Mouse (Mus musculus) forebrain, embryonic 15.5 days (tissue): ENCODE results near the gene Zfp955b. TPM values are rescaled to one million over a fixed set of nuclear protein-coding genes. Genes with fewer than 3 reads are reported as not detected.
"Not testable (repeated sequence)": the region's sequence is repeated elsewhere in the genome, so short reads cannot be mapped to it uniquely, and the experiment has no call there.

Experiments
- ATAC-seq: fragments of 200-750 bp; cut with Nextera tagmentation; replicated peaks from 2 replicates; pipeline ENCODE4 v1.8.0; 2017; ENCODE audit warnings: mild to moderate bottlenecking, moderate TSS enrichment, moderate library complexity
- H3K27ac ChIP-seq: fragments of 300-500 bp; sonication (generic); replicated peaks from 2 replicates; pipeline ENCODE4 v1.5.1; 2015; ENCODE audit warnings: mild to moderate bottlenecking, inconsistent platforms
- H3K27me3 ChIP-seq: fragments of 300-500 bp; sonication (generic); 2 replicates; pipeline ENCODE4 v1.6.1; 2015; ENCODE audit warnings: inconsistent platforms
- H3K36me3 ChIP-seq: fragments of 300-500 bp; sonication (generic); 2 replicates; pipeline ENCODE4 v1.6.1; 2015; ENCODE audit warnings: mild to moderate bottlenecking, inconsistent platforms
- H3K4me1 ChIP-seq: fragments of 300-500 bp; sonication (generic); 2 replicates; pipeline ENCODE4 v1.6.1; 2015; ENCODE audit warnings: inconsistent platforms
- H3K4me2 ChIP-seq: fragments of 300-500 bp; sonication (generic); replicated peaks from 2 replicates; pipeline ENCODE4 v1.6.1; 2015; ENCODE audit warnings: mild to moderate bottlenecking, inconsistent platforms
- H3K4me3 ChIP-seq: fragments of 300-500 bp; sonication (generic); 2 replicates; pipeline ENCODE4 v1.5.1; 2015; ENCODE audit warnings: mild to moderate bottlenecking, inconsistent platforms
- H3K9ac ChIP-seq: fragments of 300-500 bp; sonication (generic); replicated peaks from 2 replicates; pipeline ENCODE4 v1.6.1; 2015; ENCODE audit warnings: mild to moderate bottlenecking, inconsistent platforms
- H3K9me3 ChIP-seq: fragments of 300-500 bp; sonication (generic); 2 replicates; pipeline ENCODE4 v1.6.1; 2016; ENCODE audit warnings: inconsistent platforms
- WGBS: fragments of 180-500 bp; shearing (Covaris S2); methylation state at CpG from one replicate; pipeline ENCODE4 v1.1.7; 2015; ENCODE audit warnings: mixed read lengths; 5-methylcytosine and 5-hydroxymethylcytosine counted together
- polyA plus RNA-seq: library from polyadenylated mRNA; unstranded; fragments of >200 nt; fragmentation: Nextera tagmentation; extraction: Ambion mirVana; gene quantifications from 2 replicates; pipeline ENCODE4 v1.2.1, GENCODE M21; 2015

Zfp955b gene
- 20.6 and 21.9 TPM in 2 replicates for polyA plus RNA-seq

GRCm38 (mm10) chr17:33289039-33289875, at the start of gene Zfp955b:
TSS of gene Zfp955b (plus strand) at chr17:33289544.
- peak within 1 kb of the TSS; percentile 8; the same call in 1 of the 2 replicates for H3K4me2 ChIP-seq
- not testable (repeated sequence) for H3K9me3 ChIP-seq, H3K27me3 ChIP-seq, H3K4me3 ChIP-seq, H3K27ac ChIP-seq, H3K36me3 ChIP-seq, H3K9ac ChIP-seq, H3K4me1 ChIP-seq
- peak; percentile 99 for ATAC-seq
- no CpG with 5 or more reads among the region's 25 CpGs for WGBS

GRCm38 (mm10) chr17:33254530-33255318, 34.6 kb upstream of the Zfp955b start, which contains the start of gene Zfp955a:
TSS of gene Zfp955a (minus strand) at chr17:33255145.
- not testable (repeated sequence) for H3K4me1 ChIP-seq

GRCm38 (mm10) chr17:33255319-33255657, 34.1 kb upstream of the Zfp955b start:
- H3K4me2 ChIP-seq, ATAC-seq, H3K9me3 ChIP-seq, H3K27ac ChIP-seq, H3K4me3 ChIP-seq, H3K27me3 ChIP-seq, H3K4me1 ChIP-seq, H3K36me3 ChIP-seq, H3K9ac ChIP-seq: not testable (repeated sequence)
- no CpG with 5 or more reads among the region's 2 CpGs for WGBS

More at GRCm38 (mm10) chr17:33254530-33255318, 34.6 kb upstream of the Zfp955b start, which contains the start of gene Zfp955a:
- ATAC-seq = peak; percentile 99
- WGBS = 33% methylated on average over 1 of the region's 34 CpGs
- H3K4me2 ChIP-seq = peak within 1 kb of the TSS; percentile 17; the same call in 1 of the 2 replicates
- H3K9ac ChIP-seq, H3K27ac ChIP-seq, H3K9me3 ChIP-seq, H3K36me3 ChIP-seq, H3K27me3 ChIP-seq, H3K4me3 ChIP-seq: not testable (repeated sequence)

- H3K36me3 ChIP-seq = no peaks in the 10 kb centered on the region
- no peak within 1 kb of the TSS for H3K9ac ChIP-seq
- WGBS = 84% methylated on average over 1 of the region's 1 CpGs
Observed at GRCm38 (mm10) chr17:33264376-33264775, 25.0 kb upstream of the Zfp955b start, which contains the start of gene Olfr63. TSS of gene Olfr63 (plus strand) at chr17:33264676.

GRCm38 (mm10) chr17:33268907-33269306, 20.4 kb upstream of the Zfp955b start:
- Histone ChIP-seq H3K4me2 (no peak overlapping the region), H3K9me3 (no peaks in the 10 kb centered on the region), H3K36me3 (no peaks in the 10 kb centered on the region), H3K27me3 (0 out of 2 replicates have a peak, but pooled peaks cover 5% of the 10 kb centered on the region), H3K27ac (no peak overlapping the region), H3K9ac (no peak overlapping the region), H3K4me1 (no peaks in the 10 kb centered on the region), H3K4me3 (no peak overlapping the region)
- no peak for ATAC-seq
- WGBS = 91% methylated on average over 9 of the region's 9 CpGs

More at GRCm38 (mm10) chr17:33264376-33264775, 25.0 kb upstream of the Zfp955b start, which contains the start of gene Olfr63:
- H3K4me1 ChIP-seq = no peaks in the 10 kb centered on the region
- H3K27ac ChIP-seq = no peak within 1 kb of the TSS
- H3K9me3 ChIP-seq = no peaks in the 10 kb centered on the region
- no peak within 1 kb of the TSS for H3K4me3 ChIP-seq
- no peak for ATAC-seq
- no peak within 1 kb of the TSS for H3K4me2 ChIP-seq
- H3K27me3 ChIP-seq = 0 out of 2 replicates have a peak, but pooled peaks cover 5% of the 10 kb centered on the region

GRCm38 (mm10) chr17:33289876-33290149, 469 bp downstream of the Zfp955b start:
- not testable (repeated sequence) for H3K27me3 ChIP-seq, H3K4me3 ChIP-seq

GRCm38 (mm10) chr17:33352981-33353380, 63.6 kb downstream of the Zfp955b start:
- no peaks in the 10 kb centered on the region for H3K36me3 ChIP-seq
- WGBS = 97% methylated on average over 1 of the region's 1 CpGs
- H3K4me1 ChIP-seq = peaks cover 7% of the 10 kb centered on the region
- no peak overlapping the region for H3K9ac ChIP-seq
- ATAC-seq = no peak
- no peak overlapping the region for H3K4me2 ChIP-seq
- no peaks in the 10 kb centered on the region for H3K27me3 ChIP-seq
- no peak overlapping the region for H3K4me3 ChIP-seq
- peaks cover 16% of the 10 kb centered on the region for H3K9me3 ChIP-seq
- no peak overlapping the region for H3K27ac ChIP-seq

More at GRCm38 (mm10) chr17:33289876-33290149, 469 bp downstream of the Zfp955b start:
- peak overlapping the region; percentile 8; the same call in 1 of the 2 replicates for H3K4me2 ChIP-seq
- not testable (repeated sequence) for H3K9ac ChIP-seq, H3K27ac ChIP-seq, H3K4me1 ChIP-seq, ATAC-seq, H3K9me3 ChIP-seq, H3K36me3 ChIP-seq
- whole genome bisulfite sequencing = no CpG with 5 or more reads among the region's 9 CpGs

Other genes with a start within 250 kb of the Zfp955b start
- not detected in 2 replicates for gene 4921501E09Rik, start 221.5 kb upstream of the Zfp955b start, polyA plus RNA-seq
- gene Zfp563, start 200.2 kb upstream of the Zfp955b start, polyA plus RNA-seq = 22.5 and 25.3 TPM in 2 replicates
- gene Morc2b, start 149.9 kb upstream of the Zfp955b start, polyA plus RNA-seq = 0.39 and 0.51 TPM in 2 replicates
- 0.04 and 0.08 TPM in 2 replicates for gene Olfr55, start 121.1 kb upstream of the Zfp955b start, polyA plus RNA-seq
- gene Olfr239, start 98.2 kb upstream of the Zfp955b start, polyA plus RNA-seq = not detected in 2 replicates
- gene Olfr1564, start 67.9 kb upstream of the Zfp955b start, polyA plus RNA-seq = 0.05 TPM in 1 of 2 replicates, not detected in the other
- gene Zfp955a, start 34.4 kb upstream of the Zfp955b start, polyA plus RNA-seq = 25.6 and 26.2 TPM in 2 replicates
- gene Olfr63, start 24.9 kb upstream of the Zfp955b start, polyA plus RNA-seq = 0.05 and 0.08 TPM in 2 replicates
- gene Zfp81, start 69.3 kb downstream of the Zfp955b start, polyA plus RNA-seq = 21.1 and 21.7 TPM in 2 replicates
- gene Zfp101, start 105.1 kb downstream of the Zfp955b start, polyA plus RNA-seq = 20.2 and 20.6 TPM in 2 replicates
- not detected in 2 replicates for gene Actl9, start 143.4 kb downstream of the Zfp955b start, polyA plus RNA-seq
- gene Adamts10, start 234.7 kb downstream of the Zfp955b start, polyA plus RNA-seq = 37.8 and 40.7 TPM in 2 replicates